Mouse (Mus musculus): Measurements from ENCODE around the gene Ubqlnl.

- no peak for TF ChIP-seq POLR2A (IDR thresholded peaks at IDR 0.05; ENCODE audit: extremely low read depth, insufficient read depth, low read length)
- no peak for TF ChIP-seq CTCF (IDR thresholded peaks at IDR 0.05; ENCODE audit: low read depth, low read length)
Measured at GRCm38 (mm10) chr7:104103913-104104756, 46.2 kb downstream of the Ubqlnl start.
